Mouse (Mus musculus) neural tube, embryonic 11.5 days (tissue): ENCODE measurements around the gene Eml1. TPM values are rescaled to one million over a fixed set of nuclear protein-coding genes. Genes with fewer than 3 reads are reported as not detected.

ENCODE experiments used
- ATAC-seq: fragments of 200-750 bp; cut with Nextera tagmentation; 2 replicates; pipeline ENCODE4 v1.8.0; 2017; ENCODE audit warnings: moderate number of reproducible peaks, mild to moderate bottlenecking, moderate TSS enrichment, moderate library complexity; ENCODE audit not compliant: insufficient read depth, low FRiP score, low TSS enrichment
- DNase-seq: peaks from one replicate; pipeline ENCODE4 v3.0.0-alpha.2; 2015; ENCODE audit warnings: low spot score
- H3K27ac ChIP-seq: fragments of 300-500 bp; sonication (generic); 2 replicates; pipeline ENCODE4 v1.5.1; 2014; ENCODE audit warnings: low read depth, mild to moderate bottlenecking, low read length
- H3K27me3 ChIP-seq: fragments of 300-500 bp; sonication (generic); 2 replicates; pipeline ENCODE4 v1.6.1; 2014; ENCODE audit warnings: mild to moderate bottlenecking, low read length, mixed read lengths; ENCODE audit not compliant: control insufficient read depth, insufficient read depth
- H3K36me3 ChIP-seq: fragments of 300-500 bp; sonication (generic); 2 replicates; pipeline ENCODE4 v1.6.1; 2014; ENCODE audit warnings: mild to moderate bottlenecking, low read length, moderate library complexity, mixed read lengths; ENCODE audit not compliant: control insufficient read depth, insufficient read depth
- H3K4me1 ChIP-seq: fragments of 300-500 bp; sonication (generic); 2 replicates; pipeline ENCODE4 v1.6.1; 2014; ENCODE audit warnings: low read length, mixed read lengths; ENCODE audit not compliant: control insufficient read depth, insufficient read depth
- H3K4me2 ChIP-seq: fragments of 300-500 bp; sonication (generic); 2 replicates; pipeline ENCODE4 v1.6.1; 2014; ENCODE audit warnings: low read depth, mild to moderate bottlenecking, moderate library complexity
- H3K4me3 ChIP-seq: fragments of 300-500 bp; sonication (generic); 2 replicates; pipeline ENCODE4 v1.5.1; 2014; ENCODE audit warnings: low read depth, low read length
- H3K9ac ChIP-seq: fragments of 300-500 bp; sonication (generic); 2 replicates; pipeline ENCODE4 v1.6.1; 2014; ENCODE audit warnings: mild to moderate bottlenecking, low read length
- H3K9me3 ChIP-seq: fragments of 300-500 bp; sonication (generic); 2 replicates; pipeline ENCODE4 v1.6.1; 2016; ENCODE audit warnings: low read length; ENCODE audit not compliant: control insufficient read depth
- whole genome bisulfite sequencing: fragments of 180-500 bp; shearing (Covaris S2); extraction: QIAGEN DNeasy Blood & Tissue Kit; methylation state at CpG from one replicate; pipeline ENCODE4 v1.1.7; 2014; 5-methylcytosine and 5-hydroxymethylcytosine counted together
- polyA plus RNA-seq: library from polyadenylated mRNA; unstranded; fragments of >200 nt; fragmentation: Nextera tagmentation; extraction: Ambion mirVana; gene quantifications from 2 replicates; pipeline ENCODE4 v1.2.1, GENCODE M21; 2014

Gene Eml1
- polyA plus RNA-seq, 1 experiment from 2014 or later, result 164 TPM

DNA sequence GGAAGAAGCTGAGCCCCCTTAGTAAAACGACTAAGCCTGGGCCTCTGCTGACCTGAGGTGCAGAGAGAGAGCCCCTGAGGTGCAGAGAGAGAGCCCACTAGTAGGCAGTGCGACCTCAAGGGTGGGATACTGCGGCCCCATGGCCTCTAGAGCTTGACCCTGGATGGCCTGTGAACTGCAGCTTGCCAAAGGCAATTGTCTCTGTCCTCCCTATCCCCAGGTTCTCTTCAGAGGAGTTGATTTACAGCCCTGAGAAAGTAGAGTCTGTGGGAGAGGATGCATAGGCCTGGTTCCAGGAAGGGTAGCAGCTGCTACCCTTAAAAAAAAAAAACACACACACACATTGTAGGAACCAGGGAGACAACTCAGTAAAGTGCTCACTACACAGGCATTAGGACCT, 19.0 kb downstream of the Eml1 start:
- Histone ChIP-seq H3K4me1 (peaks cover 12% of the 10 kb centered on the region), H3K27ac (no peak overlapping the region), H3K9ac (no peak overlapping the region), H3K36me3 (no peaks in the 10 kb centered on the region), H3K27me3 (no peaks in the 10 kb centered on the region), H3K9me3 (no peaks in the 10 kb centered on the region), H3K4me3 (no peak overlapping the region), H3K4me2 (no peak overlapping the region)
- ATAC-seq (no peak), DNase-seq (no peak)
- 12% methylated on average over 3 of the region's 3 CpGs for WGBS

DNA sequence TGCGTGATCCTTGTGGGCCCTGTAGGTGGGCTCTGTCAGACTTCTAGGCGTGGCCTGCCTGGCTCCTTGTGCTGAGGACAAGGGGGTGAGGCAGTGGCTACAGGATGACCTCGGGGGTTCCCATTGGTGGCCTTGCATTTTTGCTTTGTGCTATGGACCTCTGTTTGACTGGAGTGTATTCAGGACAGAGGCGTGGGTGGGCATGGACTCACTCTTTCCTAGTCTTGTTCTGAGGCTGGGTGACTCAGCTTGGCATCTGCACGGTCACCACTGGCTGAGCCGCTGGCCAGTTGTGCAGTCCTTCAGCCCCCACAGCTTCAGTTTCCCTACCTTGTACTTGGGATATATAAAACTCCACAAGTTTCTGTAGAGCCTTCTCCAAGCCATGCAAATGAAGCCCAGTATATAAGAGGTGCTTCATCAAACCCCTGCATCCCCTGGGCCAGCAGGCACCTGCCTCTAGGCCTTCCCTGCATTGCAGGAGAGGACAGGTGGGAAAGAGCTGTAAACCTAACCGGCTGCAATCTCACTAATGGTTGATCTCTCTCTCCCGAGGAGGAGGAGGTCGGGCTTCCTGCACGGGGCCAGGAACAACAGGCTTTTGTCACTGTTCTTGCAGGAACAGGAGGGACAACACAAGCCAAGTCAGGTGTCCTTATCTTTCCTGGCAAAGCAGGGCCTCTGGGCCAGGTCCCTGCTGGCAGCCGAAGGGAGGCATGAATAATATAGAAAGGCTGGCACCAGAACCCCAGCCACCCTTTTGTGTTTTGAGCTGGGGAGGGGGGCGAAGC, 21.7 kb downstream of the Eml1 start:
- no peaks in the 10 kb centered on the region for H3K9me3 ChIP-seq
- no peaks in the 10 kb centered on the region for H3K27me3 ChIP-seq
- DNase-seq (no peak), ATAC-seq (no peak)
- WGBS, result 76% methylated on average over 12 of the region's 12 CpGs
- H3K4me2 ChIP-seq, result no peak overlapping the region
- no peak overlapping the region for H3K9ac ChIP-seq
- no peaks in the 10 kb centered on the region for H3K36me3 ChIP-seq
- H3K4me3 ChIP-seq, result no peak overlapping the region
- H3K27ac ChIP-seq, result no peak overlapping the region
- H3K4me1 ChIP-seq, result peaks cover 27% of the 10 kb centered on the region

DNA sequence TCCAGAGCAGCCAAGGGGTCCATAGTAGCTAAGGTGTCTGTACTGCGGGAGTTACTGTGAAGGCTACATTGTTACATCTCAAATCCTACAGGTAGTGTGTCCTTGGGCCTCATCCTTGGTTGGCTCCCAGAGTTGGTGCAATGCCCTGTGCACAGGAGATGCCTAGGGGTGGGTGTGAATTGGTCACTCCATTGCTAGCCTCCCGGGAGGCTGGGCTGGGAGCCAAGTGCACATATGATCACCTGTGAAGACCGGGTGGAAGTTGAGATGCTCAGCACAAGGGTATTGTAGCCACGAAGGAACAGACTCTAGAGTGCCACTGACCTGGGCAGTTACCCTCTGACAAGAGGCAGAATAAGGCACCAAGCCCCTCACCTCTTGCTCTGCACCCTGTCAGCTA, 22.3 kb downstream of the Eml1 start:
- no peak for DNase-seq
- Histone ChIP-seq H3K27ac (no peak overlapping the region), H3K4me1 (peaks cover 28% of the 10 kb centered on the region), H3K4me3 (no peak overlapping the region), H3K4me2 (no peak overlapping the region), H3K9me3 (no peaks in the 10 kb centered on the region), H3K27me3 (no peaks in the 10 kb centered on the region), H3K36me3 (no peaks in the 10 kb centered on the region), H3K9ac (no peak overlapping the region)
- WGBS, result 85% methylated on average over 4 of the region's 4 CpGs
- no peak for ATAC-seq

DNA sequence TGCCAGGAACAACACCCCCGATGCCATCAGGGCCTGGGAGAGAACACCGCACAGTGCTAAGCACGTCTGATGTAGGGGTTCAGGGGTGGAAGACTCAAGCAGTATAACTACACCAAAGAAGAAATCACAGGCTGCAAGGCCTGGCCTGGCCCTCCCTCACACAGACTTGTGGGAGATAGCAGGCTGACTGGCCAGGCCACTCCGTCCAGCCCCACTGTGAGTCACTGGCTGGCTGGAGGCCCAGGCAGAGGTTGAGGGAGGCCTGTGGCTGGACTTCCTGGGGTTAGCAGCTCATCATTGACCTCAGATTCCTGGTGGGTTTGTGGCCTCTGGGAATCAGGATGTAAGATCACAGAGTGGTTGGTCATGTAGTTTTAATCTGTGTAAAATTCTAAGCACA, 22.9 kb downstream of the Eml1 start:
- Histone ChIP-seq H3K36me3 (no peaks in the 10 kb centered on the region), H3K4me3 (no peak overlapping the region), H3K9ac (no peak overlapping the region), H3K4me1 (peaks cover 28% of the 10 kb centered on the region), H3K27me3 (no peaks in the 10 kb centered on the region), H3K27ac (no peak overlapping the region), H3K4me2 (no peak overlapping the region), H3K9me3 (no peaks in the 10 kb centered on the region)
- ATAC-seq (no peak), DNase-seq (no peak)
- 82% methylated on average over 4 of the region's 4 CpGs for WGBS

DNA sequence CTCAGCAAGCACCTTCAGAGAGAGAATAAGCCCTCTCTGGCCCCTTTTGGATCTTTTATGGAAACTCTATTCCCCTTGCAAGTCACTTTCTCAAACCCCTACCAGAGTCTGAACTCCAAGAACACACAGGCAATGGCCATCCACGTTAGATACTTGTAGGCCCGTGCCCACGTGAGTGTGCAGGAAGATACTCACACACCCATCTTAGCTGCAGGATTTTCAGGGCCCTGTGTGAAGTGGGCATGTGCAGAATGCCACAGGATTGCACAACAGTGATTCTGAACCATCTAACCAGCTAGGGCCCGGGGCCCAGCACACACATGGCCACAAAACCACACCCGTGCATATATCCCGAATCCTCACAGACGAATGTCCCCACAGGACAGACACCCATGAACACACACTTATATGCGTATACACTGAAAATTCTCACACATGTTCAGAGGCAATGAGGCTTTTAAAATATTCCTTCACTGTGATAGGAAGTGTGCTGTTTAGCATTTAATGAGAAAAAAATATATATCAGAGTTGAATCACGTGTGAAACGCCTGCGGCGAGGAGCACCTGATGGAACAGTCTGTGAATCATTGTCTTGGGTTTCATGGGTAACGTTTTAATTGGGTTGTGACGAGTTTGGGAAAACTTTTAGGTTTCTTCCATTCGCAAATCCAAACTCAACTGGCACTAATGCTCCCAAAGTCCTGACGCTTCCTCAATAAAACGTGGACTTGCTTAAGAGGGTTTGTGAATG, 24.0 kb downstream of the Eml1 start:
- Histone ChIP-seq H3K27ac (no peak overlapping the region), H3K4me2 (no peak overlapping the region), H3K4me1 (peaks cover 26% of the 10 kb centered on the region), H3K4me3 (no peak overlapping the region), H3K36me3 (no peaks in the 10 kb centered on the region), H3K9me3 (no peaks in the 10 kb centered on the region), H3K27me3 (no peaks in the 10 kb centered on the region), H3K9ac (no peak overlapping the region)
- DNase-seq (no peak), ATAC-seq (no peak)
- 89% methylated on average over 17 of the region's 17 CpGs for WGBS

DNA sequence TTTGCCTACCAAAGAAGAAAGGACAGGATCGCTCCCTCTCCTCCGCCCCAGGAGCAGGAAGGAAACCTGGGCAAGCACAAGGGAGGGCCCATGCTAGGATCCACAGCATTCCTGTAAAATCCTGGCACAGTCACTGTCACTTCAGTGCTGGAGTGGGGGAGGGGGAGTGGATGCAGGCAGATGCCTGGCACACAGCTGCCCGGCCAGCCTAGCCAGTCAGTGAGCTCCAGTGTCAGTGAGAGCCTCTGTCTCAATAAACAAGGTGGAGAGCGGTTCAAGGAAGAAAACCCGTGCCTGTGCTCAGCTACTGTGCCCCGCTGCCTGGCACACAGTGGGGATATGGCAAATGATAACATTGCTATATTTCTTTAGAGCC, 24.5 kb downstream of the Eml1 start:
- ATAC-seq (no peak), DNase-seq (no peak)
- Histone ChIP-seq H3K27me3 (no peaks in the 10 kb centered on the region), H3K4me3 (no peak overlapping the region), H3K9ac (no peak overlapping the region), H3K9me3 (no peaks in the 10 kb centered on the region), H3K4me2 (no peak overlapping the region), H3K4me1 (peaks cover 22% of the 10 kb centered on the region), H3K36me3 (no peaks in the 10 kb centered on the region), H3K27ac (peak overlapping the region; percentile 78)
- 77% methylated on average over 6 of the region's 6 CpGs for WGBS

DNA sequence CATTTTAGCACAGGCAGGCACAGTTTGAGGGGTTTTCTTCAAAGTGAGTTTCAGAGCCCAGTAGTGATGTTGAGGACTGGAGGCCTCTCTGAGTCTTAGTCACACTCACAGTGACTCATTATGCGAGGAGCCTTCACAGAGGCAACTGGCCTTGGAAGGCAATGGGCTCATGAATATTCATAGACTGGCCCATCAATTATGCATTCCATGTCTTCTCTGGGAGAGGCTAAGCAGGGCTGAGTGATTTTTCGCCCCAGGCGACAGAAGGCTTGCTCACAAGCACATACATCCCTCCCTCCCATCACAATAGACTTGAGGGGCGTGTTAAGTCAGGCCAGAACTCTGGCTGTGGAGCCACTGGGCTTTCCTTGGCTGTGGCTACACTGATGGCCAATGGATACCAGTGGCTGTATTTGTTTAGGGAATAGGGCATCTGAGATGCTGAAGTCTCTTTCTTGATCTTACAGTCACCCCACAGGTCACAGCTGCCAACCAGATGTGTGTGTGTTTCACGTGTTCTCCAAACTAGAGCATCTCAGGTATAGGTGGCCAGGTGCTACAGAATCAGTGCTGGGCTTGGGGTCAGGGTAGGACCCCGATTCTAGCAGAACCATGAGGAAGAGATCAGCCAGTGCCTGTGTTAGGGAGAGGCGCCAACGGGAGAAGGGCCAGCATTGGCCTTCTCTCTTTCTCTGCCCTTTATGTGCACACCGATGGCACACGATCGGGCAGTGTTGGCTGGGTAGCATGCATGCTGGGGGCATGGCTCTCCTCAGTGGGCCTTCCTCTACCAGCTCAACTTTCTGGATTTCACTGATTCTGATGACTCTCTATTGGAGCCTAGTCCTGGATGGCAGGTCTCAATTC, 25.6 kb downstream of the Eml1 start:
- ATAC-seq (peak; percentile 95), DNase-seq (peak; percentile 88)
- Histone ChIP-seq H3K4me1 (peaks cover 22% of the 10 kb centered on the region), H3K9me3 (no peaks in the 10 kb centered on the region), H3K36me3 (no peaks in the 10 kb centered on the region), H3K27me3 (no peaks in the 10 kb centered on the region), H3K4me2 (no peak overlapping the region), H3K4me3 (no peak overlapping the region), H3K27ac (peak overlapping the region; percentile 78), H3K9ac (no peak overlapping the region)
- 68% methylated on average over 11 of the region's 11 CpGs for WGBS

DNA sequence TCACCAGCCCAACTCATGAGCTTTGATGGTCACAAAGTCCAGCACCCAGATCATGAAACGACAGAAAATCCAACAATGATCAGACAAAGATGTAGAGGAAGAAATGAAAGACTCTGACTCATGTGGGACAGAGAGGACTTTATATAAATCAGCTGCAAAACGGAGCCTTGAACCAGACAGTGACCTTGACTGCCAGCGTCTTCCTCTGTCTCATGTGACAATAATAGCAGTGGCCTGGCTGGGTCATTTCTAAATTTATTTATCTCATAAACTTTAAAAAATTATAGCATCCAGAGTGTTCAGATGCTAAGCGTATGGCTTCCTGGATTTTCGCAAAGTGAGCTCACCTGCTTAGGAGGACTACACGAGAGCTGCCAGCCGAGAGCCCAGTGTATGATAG, 27.9 kb downstream of the Eml1 start:
- Histone ChIP-seq H3K4me1 (peaks cover 21% of the 10 kb centered on the region), H3K36me3 (no peaks in the 10 kb centered on the region), H3K4me3 (no peak overlapping the region), H3K9ac (no peak overlapping the region), H3K4me2 (no peak overlapping the region), H3K27me3 (no peaks in the 10 kb centered on the region), H3K27ac (no peak overlapping the region), H3K9me3 (no peaks in the 10 kb centered on the region)
- DNase-seq, result no peak
- ATAC-seq, result no peak
- WGBS, result 90% methylated on average over 7 of the region's 7 CpGs
